Mouse (Mus musculus): ENCODE results near the gene Fam227b. TPM values are rescaled to one million over a fixed set of nuclear protein-coding genes. Genes with fewer than 3 reads are reported as not detected.

Fam227b gene
- polyA plus RNA-seq, 1 experiment from 2014 or later = not detected

DNA sequence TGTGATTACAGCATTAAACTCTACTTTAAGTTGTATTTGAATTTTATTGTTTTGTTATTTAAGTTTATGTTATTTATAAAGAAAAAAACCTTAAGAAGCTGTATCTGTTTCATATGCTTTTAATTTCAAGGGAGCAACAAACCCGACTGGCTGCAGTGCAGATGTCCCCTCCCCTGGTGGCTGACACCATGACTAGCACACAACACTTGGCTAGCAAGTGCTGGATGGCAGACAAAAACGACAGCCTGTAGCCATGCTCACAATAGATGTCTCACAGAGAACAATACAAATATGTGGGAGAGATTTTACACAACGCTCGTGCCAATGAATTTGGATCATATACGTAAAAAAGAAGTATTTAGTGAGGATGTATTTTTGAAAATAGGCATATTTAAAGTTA lies 61.4 kb downstream of the Fam227b start:
- no peaks in the 10 kb centered on the region for H3K36me3 ChIP-seq
- H3K27ac ChIP-seq = no peak overlapping the region
- WGBS = 64% methylated on average over 5 of the region's 5 CpGs
- H3K4me2 ChIP-seq (replicated peaks) = no peak overlapping the region
- no peaks in the 10 kb centered on the region for H3K4me1 ChIP-seq
- no peak overlapping the region for H3K4me3 ChIP-seq
- ATAC-seq (ENCODE audit: insufficient number of reproducible peaks, insufficient read depth, low FRiP score, low TSS enrichment) = no peak
- no peak overlapping the region for H3K9ac ChIP-seq
- H3K27me3 ChIP-seq = no peaks in the 10 kb centered on the region
- H3K9me3 ChIP-seq = no peaks in the 10 kb centered on the region

DNA sequence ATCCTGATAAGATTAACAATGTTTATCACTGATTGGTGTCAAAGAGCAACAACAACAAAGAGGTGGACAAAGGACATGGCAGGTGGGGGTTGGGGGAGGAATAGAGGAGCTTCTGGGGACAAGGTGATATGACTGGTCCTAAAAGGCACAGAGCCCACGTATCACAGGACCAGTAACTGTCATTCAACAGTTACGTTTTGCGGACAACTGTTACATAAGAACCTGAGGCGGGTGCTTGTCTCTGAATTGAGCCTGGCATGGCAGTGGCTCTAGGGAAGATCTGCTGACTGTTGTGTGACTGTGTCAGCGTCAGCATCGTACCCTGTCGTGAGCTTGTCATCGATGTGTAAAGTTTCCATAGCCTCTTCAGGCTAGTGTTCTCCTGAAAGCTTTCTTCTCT lies 65.6 kb downstream of the Fam227b start:
- H3K27ac ChIP-seq = no peak overlapping the region
- WGBS = 80% methylated on average over 8 of the region's 8 CpGs
- no peaks in the 10 kb centered on the region for H3K36me3 ChIP-seq
- no peak overlapping the region for H3K9ac ChIP-seq
- no peak for ATAC-seq (ENCODE audit: insufficient number of reproducible peaks, insufficient read depth, low FRiP score, low TSS enrichment)
- H3K9me3 ChIP-seq = no peaks in the 10 kb centered on the region
- H3K27me3 ChIP-seq = no peaks in the 10 kb centered on the region
- H3K4me1 ChIP-seq = no peaks in the 10 kb centered on the region
- H3K4me2 ChIP-seq (replicated peaks) = no peak overlapping the region
- H3K4me3 ChIP-seq = no peak overlapping the region

DNA sequence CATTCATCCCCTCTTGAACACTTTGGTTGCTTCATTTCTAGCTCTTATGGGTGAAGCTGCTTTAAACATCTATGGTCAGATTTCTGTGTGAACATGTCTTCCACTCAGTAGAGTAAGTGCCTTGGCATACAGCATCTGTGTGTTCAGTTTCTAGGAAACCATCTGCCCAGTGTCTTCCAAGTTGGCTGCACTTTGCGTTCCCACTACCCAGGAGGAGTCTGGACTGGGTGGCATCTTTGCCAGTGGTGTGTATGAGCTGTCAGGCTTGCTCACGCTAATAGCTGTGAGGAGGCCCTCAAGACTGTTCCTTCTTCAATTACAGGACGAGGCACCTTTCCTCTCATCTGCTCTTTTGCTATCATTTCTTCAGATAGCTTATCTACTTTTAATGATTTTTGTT lies 67.5 kb downstream of the Fam227b start:
- Histone ChIP-seq H3K4me2 (replicated peaks) (no peak overlapping the region), H3K36me3 (no peaks in the 10 kb centered on the region), H3K9ac (no peak overlapping the region), H3K9me3 (no peaks in the 10 kb centered on the region), H3K4me1 (no peaks in the 10 kb centered on the region), H3K4me3 (no peak overlapping the region), H3K27ac (no peak overlapping the region), H3K27me3 (no peaks in the 10 kb centered on the region)
- no peak for ATAC-seq (ENCODE audit: insufficient number of reproducible peaks, insufficient read depth, low FRiP score, low TSS enrichment)
- WGBS = 80% methylated on average over 3 of the region's 3 CpGs

DNA sequence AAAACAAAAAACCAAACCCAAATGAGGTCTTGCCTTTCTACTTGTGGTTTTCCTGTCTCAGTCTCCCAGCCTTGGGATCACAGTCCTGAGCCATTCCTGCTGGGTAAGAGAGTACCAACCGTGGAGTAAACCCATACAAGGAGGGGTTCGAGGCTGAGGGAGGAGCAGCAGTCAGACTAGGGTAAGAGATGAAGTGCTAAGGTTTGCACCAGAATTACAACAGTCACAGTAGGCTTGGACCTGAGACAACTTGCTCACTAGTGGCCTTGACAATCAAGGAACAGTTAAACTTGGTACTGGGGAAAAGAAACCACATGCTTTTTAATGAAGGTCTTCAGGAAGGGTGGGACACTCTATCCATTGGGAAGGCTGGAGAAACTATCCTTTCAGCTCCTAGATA lies 72.7 kb downstream of the Fam227b start:
- H3K9me3 ChIP-seq = no peaks in the 10 kb centered on the region
- no peak overlapping the region for H3K4me2 ChIP-seq (replicated peaks)
- no peak for ATAC-seq (ENCODE audit: insufficient number of reproducible peaks, insufficient read depth, low FRiP score, low TSS enrichment)
- 73% methylated on average over 2 of the region's 2 CpGs for WGBS
- no peaks in the 10 kb centered on the region for H3K4me1 ChIP-seq
- no peak overlapping the region for H3K4me3 ChIP-seq
- no peaks in the 10 kb centered on the region for H3K36me3 ChIP-seq
- no peaks in the 10 kb centered on the region for H3K27me3 ChIP-seq
- no peak overlapping the region for H3K9ac ChIP-seq
- no peak overlapping the region for H3K27ac ChIP-seq

DNA sequence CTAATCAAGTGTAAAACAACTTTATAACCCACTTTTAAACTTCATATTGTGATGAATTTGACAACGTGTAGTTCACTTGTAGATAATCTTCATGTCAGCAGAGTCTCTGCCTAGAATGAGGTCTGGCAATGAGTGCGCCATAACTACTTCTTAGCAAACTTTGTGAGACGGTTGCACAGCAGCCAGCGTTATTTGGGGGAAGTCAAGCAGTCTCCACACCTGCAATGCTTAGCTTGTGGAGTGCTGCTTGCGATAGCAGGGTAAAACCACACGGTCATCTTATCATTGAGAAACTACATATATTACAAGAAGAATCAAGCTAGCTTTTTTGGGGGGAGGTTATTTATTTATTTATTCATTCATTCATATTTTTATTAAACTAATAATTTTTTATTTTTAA lies 75.3 kb downstream of the Fam227b start:
- 93% methylated on average over 6 of the region's 6 CpGs for WGBS
- ATAC-seq (ENCODE audit: insufficient number of reproducible peaks, insufficient read depth, low FRiP score, low TSS enrichment) = no peak

DNA sequence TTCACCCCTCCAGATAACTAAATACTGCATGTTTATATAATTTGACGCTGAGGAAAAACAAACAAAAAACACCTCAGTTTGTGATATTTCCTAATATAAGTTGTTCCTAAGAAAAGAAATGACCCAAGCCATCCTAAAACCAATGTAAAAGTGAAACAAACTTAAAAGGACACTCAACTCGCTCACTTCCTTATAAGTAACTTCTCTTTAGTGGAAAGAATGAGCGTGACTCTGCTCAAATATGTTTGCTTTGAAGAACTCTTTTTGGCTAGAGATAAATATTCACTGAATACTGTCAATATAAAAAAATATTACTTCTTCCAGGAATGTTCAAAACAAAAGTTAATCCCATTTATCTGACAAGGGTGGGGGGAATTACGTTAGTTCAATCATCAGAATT lies 78.1 kb downstream of the Fam227b start:
- 84% methylated on average over 4 of the region's 4 CpGs for WGBS
- no peak for ATAC-seq (ENCODE audit: insufficient number of reproducible peaks, insufficient read depth, low FRiP score, low TSS enrichment)
- H3K9ac ChIP-seq = no peak overlapping the region
- no peak overlapping the region for H3K4me3 ChIP-seq
- H3K27ac ChIP-seq = no peak overlapping the region
- H3K36me3 ChIP-seq = no peaks in the 10 kb centered on the region
- no peak overlapping the region for H3K4me2 ChIP-seq (replicated peaks)
- H3K27me3 ChIP-seq = no peaks in the 10 kb centered on the region
- no peaks in the 10 kb centered on the region; the same call in 1 of the 2 replicates for H3K4me1 ChIP-seq
- H3K9me3 ChIP-seq = no peaks in the 10 kb centered on the region

More for the DNA sequence above, 75.3 kb downstream of the Fam227b start:
- Histone ChIP-seq H3K4me2 (replicated peaks) (no peak overlapping the region), H3K36me3 (no peaks in the 10 kb centered on the region), H3K27me3 (no peaks in the 10 kb centered on the region), H3K27ac (no peak overlapping the region), H3K9ac (no peak overlapping the region), H3K9me3 (no peaks in the 10 kb centered on the region), H3K4me3 (no peak overlapping the region), H3K4me1 (no peaks in the 10 kb centered on the region; the same call in 1 of the 2 replicates)

DNA sequence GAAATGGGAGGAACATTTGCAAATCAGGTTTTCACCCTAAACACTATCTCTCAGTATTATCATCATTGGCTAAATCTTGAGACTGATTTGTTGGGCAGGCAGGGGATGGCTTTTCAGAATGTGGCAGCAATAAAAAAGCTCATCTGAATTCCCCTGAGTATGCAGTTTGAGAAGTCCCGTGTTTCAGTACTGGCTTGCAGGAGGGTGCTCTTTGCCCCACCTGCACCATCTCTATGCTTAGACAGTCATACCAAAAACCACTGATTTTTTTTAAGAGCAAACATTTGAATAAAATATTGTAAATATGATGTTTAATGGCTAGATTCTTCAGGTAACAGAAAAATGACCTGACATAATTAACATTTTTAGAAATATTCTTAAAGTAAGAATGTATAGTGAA lies 82.1 kb downstream of the Fam227b start:
- no peaks in the 10 kb centered on the region for H3K27me3 ChIP-seq
- no peak overlapping the region for H3K4me2 ChIP-seq (replicated peaks)
- H3K36me3 ChIP-seq = no peaks in the 10 kb centered on the region
- no peak overlapping the region for H3K4me3 ChIP-seq
- ATAC-seq (ENCODE audit: insufficient number of reproducible peaks, insufficient read depth, low FRiP score, low TSS enrichment) = no peak
- no peak overlapping the region for H3K9ac ChIP-seq
- peaks cover 6% of the 10 kb centered on the region for H3K4me1 ChIP-seq
- H3K9me3 ChIP-seq = no peaks in the 10 kb centered on the region
- no peak overlapping the region for H3K27ac ChIP-seq
- 67% methylated on average over 1 of the region's 1 CpGs for WGBS

DNA sequence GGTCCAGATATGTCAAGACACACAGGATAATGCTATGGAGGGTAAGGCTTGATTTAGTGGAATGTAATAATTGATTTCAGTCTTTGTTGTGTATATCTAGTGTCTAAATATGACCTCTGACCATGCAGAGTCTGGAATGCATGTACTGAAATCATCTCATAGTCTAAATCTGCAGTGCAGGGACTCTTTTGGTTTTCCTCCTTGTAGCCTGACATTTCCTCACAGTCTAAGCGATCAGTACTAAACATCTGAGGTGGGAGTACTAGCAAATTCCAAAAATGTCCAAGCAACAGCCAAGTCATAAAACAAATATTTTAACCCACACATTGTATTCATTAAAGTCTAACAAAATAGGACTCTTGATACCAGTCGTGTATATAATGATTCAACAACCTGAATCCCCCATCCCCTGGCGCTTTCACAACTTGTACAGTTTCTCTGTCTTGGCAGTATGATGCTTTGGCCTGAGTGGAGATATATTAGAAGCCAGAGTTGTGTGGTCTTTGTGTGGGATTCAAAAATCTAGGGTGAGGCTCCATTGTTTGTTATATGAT lies 86.4 kb downstream of the Fam227b start:
- no peak for ATAC-seq (ENCODE audit: insufficient number of reproducible peaks, insufficient read depth, low FRiP score, low TSS enrichment)
- Histone ChIP-seq H3K4me1 (peaks cover 11% of the 10 kb centered on the region), H3K4me3 (no peak overlapping the region), H3K4me2 (replicated peaks) (no peak overlapping the region), H3K27ac (no peak overlapping the region), H3K9me3 (no peaks in the 10 kb centered on the region), H3K27me3 (no peaks in the 10 kb centered on the region), H3K36me3 (no peaks in the 10 kb centered on the region), H3K9ac (no peak overlapping the region)
- WGBS = 69% methylated on average over 3 of the region's 3 CpGs

DNA sequence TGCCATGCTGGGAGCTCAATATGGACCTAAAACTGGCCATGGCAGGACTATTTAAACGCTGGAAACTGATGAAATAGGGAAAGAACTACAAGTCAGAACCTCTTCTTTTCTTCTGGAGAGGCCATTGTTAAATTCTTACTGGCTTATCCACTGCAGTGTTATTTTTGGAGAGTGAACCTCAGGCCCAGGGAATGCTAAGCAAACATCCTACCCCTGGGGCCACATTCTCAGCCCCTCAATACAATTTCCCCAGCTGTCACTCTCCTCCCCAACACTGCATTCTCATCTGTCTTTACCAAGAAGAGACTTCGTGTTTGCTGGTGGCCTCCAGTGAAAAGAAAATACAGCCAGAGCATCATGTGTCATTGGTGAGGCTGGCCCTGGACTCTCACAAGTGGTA lies 87.0 kb downstream of the Fam227b start:
- Histone ChIP-seq H3K27me3 (no peaks in the 10 kb centered on the region), H3K36me3 (no peaks in the 10 kb centered on the region), H3K4me1 (peaks cover 11% of the 10 kb centered on the region), H3K9ac (no peak overlapping the region), H3K27ac (no peak overlapping the region), H3K9me3 (no peaks in the 10 kb centered on the region), H3K4me2 (replicated peaks) (no peak overlapping the region), H3K4me3 (no peak overlapping the region)
- 14% methylated on average over 2 of the region's 2 CpGs for WGBS
- no peak for ATAC-seq (ENCODE audit: insufficient number of reproducible peaks, insufficient read depth, low FRiP score, low TSS enrichment)

DNA sequence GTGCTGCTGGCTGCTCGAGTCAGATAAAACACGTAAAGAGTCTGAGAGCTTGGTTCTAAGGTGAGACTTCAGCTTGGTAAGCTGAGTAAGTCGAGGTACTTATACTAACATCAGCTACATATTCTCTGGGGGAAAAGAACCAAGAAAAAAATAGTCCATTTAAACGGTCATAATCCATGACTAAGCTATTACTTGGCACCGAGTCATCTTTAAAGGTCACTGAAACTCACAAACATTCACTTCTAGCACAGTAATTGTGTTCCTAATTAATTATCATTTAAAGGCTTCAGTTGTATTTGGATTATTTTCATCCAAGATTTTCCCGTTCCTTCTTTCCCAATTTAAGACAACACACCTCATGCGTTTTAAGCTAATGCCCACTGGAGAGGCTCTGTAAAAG lies 88.9 kb downstream of the Fam227b start:
- Histone ChIP-seq H3K4me1 (peaks cover 11% of the 10 kb centered on the region), H3K9me3 (no peaks in the 10 kb centered on the region), H3K9ac (no peak overlapping the region), H3K36me3 (no peaks in the 10 kb centered on the region), H3K27ac (no peak overlapping the region), H3K4me2 (replicated peaks) (no peak overlapping the region), H3K27me3 (no peaks in the 10 kb centered on the region), H3K4me3 (no peak overlapping the region)
- 73% methylated on average over 7 of the region's 7 CpGs for WGBS
- no peak for ATAC-seq (ENCODE audit: insufficient number of reproducible peaks, insufficient read depth, low FRiP score, low TSS enrichment)

DNA sequence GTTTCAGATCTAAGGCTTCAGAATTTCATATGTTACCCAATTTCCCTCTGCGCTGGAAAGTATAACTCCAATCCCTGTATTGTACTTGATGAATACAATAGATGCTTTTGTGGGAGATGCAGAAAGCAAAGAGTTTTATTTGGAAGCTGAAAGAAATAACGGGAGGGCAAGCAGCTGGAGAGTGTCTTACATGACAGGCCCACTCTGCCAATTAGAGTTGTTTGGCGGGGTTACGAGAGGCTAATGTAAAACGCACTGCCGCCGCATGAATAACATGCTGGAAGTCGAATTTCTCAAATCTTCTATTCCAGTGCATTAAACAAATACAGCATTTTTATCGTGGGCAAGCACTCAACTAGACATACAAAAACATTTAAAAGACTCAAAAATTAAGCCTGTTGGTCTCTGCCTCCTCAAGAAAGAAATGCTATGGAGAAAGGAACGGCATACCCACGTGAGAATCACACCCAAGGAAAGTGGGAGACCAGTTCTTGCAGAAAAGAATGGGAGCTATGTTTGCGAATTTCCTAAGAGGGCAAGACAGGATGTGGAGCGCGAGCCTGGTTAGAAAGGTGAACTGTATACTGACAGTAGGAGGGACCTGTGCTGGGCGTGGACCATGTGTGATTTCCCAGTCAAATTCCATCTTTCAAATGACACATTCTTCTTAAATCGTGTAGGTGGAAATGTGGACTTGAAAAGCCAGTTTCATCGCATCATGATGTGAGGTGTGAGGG lies 90.6 kb downstream of the Fam227b start:
- Histone ChIP-seq H3K9ac (no peak overlapping the region), H3K4me3 (no peak overlapping the region), H3K4me2 (replicated peaks) (no peak overlapping the region), H3K9me3 (no peaks in the 10 kb centered on the region), H3K27me3 (no peaks in the 10 kb centered on the region), H3K27ac (no peak overlapping the region), H3K36me3 (no peaks in the 10 kb centered on the region), H3K4me1 (peaks cover 11% of the 10 kb centered on the region)
- WGBS = 65% methylated on average over 17 of the region's 17 CpGs
- ATAC-seq (ENCODE audit: insufficient number of reproducible peaks, insufficient read depth, low FRiP score, low TSS enrichment) = 0 out of 2 replicates have a peak, but pooled peaks have one; percentile 35

DNA sequence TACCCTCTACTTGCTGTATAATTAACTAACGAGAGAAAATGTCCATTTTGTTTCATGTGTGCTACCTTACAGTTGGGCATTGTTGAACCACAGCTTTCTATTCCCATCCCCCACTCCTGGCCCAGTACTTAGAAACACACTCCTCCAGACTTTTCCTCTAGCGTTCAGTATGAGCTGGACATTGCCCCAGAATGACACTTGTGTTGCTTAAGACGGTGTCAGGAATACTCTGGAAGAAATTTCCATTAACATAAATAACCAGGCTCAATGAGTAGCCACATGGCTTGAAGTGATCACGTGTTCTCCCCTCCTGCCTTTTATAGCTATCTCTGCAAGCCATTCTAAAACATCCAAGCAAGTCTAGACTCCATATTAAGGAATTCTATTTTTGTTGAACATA lies 91.2 kb downstream of the Fam227b start:
- Histone ChIP-seq H3K9ac (no peak overlapping the region), H3K9me3 (no peaks in the 10 kb centered on the region), H3K4me2 (replicated peaks) (no peak overlapping the region), H3K4me3 (no peak overlapping the region), H3K36me3 (no peaks in the 10 kb centered on the region), H3K27ac (no peak overlapping the region), H3K27me3 (no peaks in the 10 kb centered on the region), H3K4me1 (peaks cover 11% of the 10 kb centered on the region)
- no peak for ATAC-seq (ENCODE audit: insufficient number of reproducible peaks, insufficient read depth, low FRiP score, low TSS enrichment)
- 45% methylated on average over 4 of the region's 4 CpGs for WGBS

Data from embryonic facial prominence, embryonic 12.5 days (tissue).